Mouse (Mus musculus) kidney, adult 11 months (tissue): ENCODE results near the gene Atxn7l3b.
A peak's percentile ranks its signal among the peaks of the same experiment; 100 is the strongest.

Experiments
- DNase-seq: peaks from one replicate; pipeline ENCODE4 v3.0.0; 2022

Atxn7l3b gene

GRCm38 (mm10) chr10:112928452-112929221 is at the start of gene Atxn7l3b:
TSS of gene Atxn7l3b (minus strand) at chr10:112929001.
- DNase-seq = peak; percentile 93

- DNase-seq = no peak
These were observed 48.8 kb upstream of the Atxn7l3b start for GRCm38 (mm10) chr10:112977586-112977985.

GRCm38 (mm10) chr10:112973286-112974026 is 44.7 kb upstream of the Atxn7l3b start:
- no peak for DNase-seq

GRCm38 (mm10) chr10:112970002-112970589 is 41.3 kb upstream of the Atxn7l3b start:
- no peak for DNase-seq

- no peak for DNase-seq
These were observed 38.8 kb upstream of the Atxn7l3b start for GRCm38 (mm10) chr10:112967578-112967977.

GRCm38 (mm10) chr10:112962216-112962615 is 33.4 kb upstream of the Atxn7l3b start:
- peak; percentile 68 for DNase-seq

GRCm38 (mm10) chr10:112954140-112954539 is 25.3 kb upstream of the Atxn7l3b start:
- DNase-seq = no peak

GRCm38 (mm10) chr10:112948453-112948852 is 19.7 kb upstream of the Atxn7l3b start:
- no peak for DNase-seq

- DNase-seq = no peak
These were observed 418 bp upstream of the Atxn7l3b start for GRCm38 (mm10) chr10:112929222-112929615.

- no peak for DNase-seq
These were observed 1.8 kb downstream of the Atxn7l3b start for GRCm38 (mm10) chr10:112926961-112927360.

GRCm38 (mm10) chr10:112926271-112926670 is 2.5 kb downstream of the Atxn7l3b start:
- DNase-seq = no peak

GRCm38 (mm10) chr10:112916575-112917190 is 12.1 kb downstream of the Atxn7l3b start:
- DNase-seq = no peak

GRCm38 (mm10) chr10:112900243-112900642 is 28.6 kb downstream of the Atxn7l3b start:
- DNase-seq = no peak

GRCm38 (mm10) chr10:112899796-112900195 is 29.0 kb downstream of the Atxn7l3b start:
- no peak for DNase-seq

- no peak for DNase-seq
These were observed 32.2 kb downstream of the Atxn7l3b start for GRCm38 (mm10) chr10:112896636-112897035.

GRCm38 (mm10) chr10:112893622-112894252 is 35.1 kb downstream of the Atxn7l3b start:
- no peak for DNase-seq

GRCm38 (mm10) chr10:112884064-112884463 is 44.7 kb downstream of the Atxn7l3b start:
- no peak for DNase-seq

- DNase-seq = no peak
These were observed 45.2 kb downstream of the Atxn7l3b start for GRCm38 (mm10) chr10:112883688-112884004.

GRCm38 (mm10) chr10:112882789-112883687 is 45.8 kb downstream of the Atxn7l3b start:
- DNase-seq = peak; percentile 35

GRCm38 (mm10) chr10:112882149-112882548 is 46.7 kb downstream of the Atxn7l3b start:
- no peak for DNase-seq

- no peak for DNase-seq
These were observed 52.0 kb downstream of the Atxn7l3b start for GRCm38 (mm10) chr10:112876655-112877393.
